Mouse (Mus musculus) spleen, adult 12 weeks (tissue): ENCODE data around the gene Gnb3.
A peak's percentile ranks its signal among the peaks of the same experiment; 100 is the strongest.

Experiments
- DNase-seq: peaks from one replicate; pipeline ENCODE4 v3.0.0; 2022; ENCODE audit warnings: low spot score

Gnb3 gene

DNA sequence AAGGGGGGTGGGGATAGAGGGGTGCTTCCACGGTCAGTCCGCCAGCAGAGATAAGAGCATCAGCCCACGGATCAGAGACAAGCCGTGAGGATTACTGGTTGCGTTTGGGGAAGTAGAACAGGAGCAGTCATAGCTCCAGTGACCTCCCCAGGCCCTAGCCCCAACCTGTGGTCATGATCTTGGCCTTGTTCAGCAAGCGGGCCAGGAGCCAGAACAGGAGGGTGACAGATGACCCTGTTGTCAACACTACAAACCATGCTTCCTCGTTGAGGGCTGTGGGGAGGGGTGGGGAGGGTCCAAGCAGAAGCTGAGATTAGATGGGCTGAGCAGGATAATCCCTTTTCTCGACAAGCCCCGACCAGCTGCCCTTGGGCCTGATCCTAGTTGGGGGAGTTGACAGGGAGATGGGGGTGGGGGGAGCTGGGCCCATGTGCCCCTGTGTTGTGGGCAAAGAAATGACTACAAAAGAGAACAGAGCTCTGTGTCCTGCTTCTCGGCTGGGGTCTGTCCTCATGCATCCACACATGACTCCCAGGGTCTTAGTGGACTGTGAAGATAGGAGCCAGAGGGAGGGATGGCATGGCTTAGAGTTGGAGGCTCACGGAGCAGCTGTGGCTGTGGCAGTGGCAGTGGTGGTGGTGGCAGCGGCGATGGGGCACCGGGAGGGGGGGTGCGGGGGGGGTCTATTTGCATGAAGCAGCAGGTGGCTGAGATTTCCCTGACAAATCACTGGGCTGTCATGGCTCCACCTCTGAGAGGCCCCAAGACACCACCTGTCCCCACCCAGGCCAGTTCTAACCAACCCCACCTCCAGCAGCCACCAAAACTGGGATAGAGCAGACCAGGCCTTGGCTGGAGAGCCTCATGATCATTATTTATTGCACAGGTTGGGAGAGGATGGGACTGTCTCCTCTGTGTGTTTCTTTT lies at the start of gene Gnb3:
Gnb3 (minus strand) TSS at position 35 of the 927 bp plus-strand sequence.
- DNase-seq = no peak

- no peak for DNase-seq
Measured at GRCm38 (mm10) chr6:124888555-124889125, 48.6 kb upstream of the Gnb3 start.

- no peak for DNase-seq
Measured at GRCm38 (mm10) chr6:124887986-124888385, 47.9 kb upstream of the Gnb3 start, which contains the start of gene Cd4. Gene Cd4, minus strand, starts transcription at chr6:124888221.

- no peak for DNase-seq
Measured at GRCm38 (mm10) chr6:124885956-124886381, 45.9 kb upstream of the Gnb3 start.

- no peak for DNase-seq
Measured at GRCm38 (mm10) chr6:124884714-124885500, 44.8 kb upstream of the Gnb3 start.

GRCm38 (mm10) chr6:124883351-124883750 lies 43.3 kb upstream of the Gnb3 start:
- DNase-seq = no peak

GRCm38 (mm10) chr6:124881821-124882220 lies 41.7 kb upstream of the Gnb3 start:
- DNase-seq = no peak

GRCm38 (mm10) chr6:124879390-124879789 lies 39.3 kb upstream of the Gnb3 start:
- no peak for DNase-seq

DNA sequence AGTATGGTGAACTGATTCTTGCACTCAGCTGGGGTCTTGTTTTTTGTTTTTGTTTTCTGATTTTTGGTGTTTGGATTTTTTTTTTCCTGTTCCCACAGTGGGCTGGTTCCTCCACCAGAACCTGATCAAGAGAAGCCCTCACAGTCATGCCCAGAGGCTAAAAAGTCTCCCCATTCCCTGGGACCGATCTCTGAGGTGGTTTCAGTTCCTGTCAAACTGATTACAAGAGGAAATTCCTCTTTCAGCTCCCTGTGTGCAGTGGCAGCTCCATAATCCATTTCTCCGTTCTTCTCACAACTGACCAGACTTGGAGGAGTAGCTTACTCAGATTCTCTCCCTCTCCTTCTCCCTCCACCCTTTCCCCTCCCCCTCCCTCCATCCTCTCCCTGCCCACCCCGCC lies 34.3 kb upstream of the Gnb3 start:
- no peak for DNase-seq

GRCm38 (mm10) chr6:124866560-124866959 lies 26.5 kb upstream of the Gnb3 start:
- no peak for DNase-seq

DNA sequence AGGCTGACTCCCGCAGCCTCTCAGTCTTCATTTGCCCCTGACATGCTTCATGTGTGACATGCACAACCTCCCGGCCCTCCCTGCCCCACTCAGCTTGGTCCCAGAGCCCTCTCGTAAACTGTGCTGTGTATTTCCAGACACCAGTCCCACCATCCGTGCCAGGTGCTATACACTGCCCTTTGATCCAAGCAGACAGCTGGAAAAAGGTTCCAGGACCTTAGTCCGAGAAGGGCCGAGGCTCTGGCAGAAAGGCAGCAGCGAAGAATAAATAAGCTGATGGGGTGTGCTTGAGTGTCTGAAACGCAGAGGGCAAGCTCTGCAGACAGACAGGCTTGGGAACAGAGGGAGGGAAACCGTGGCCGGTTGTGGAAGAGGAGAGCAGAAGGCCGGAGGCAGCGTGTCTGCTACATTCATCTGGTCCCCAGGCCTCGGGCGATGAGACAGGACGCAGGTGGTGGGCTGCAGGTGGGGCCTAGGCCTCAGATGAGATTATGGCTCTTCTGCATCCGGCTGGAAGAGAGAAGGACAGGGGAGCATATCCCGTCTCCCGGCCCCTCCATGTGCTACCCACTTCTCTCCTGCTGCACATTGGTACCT lies 25.8 kb upstream of the Gnb3 start:
- DNase-seq = no peak

- no peak for DNase-seq
Measured at GRCm38 (mm10) chr6:124863658-124864298, 23.7 kb upstream of the Gnb3 start, which contains the start of gene Gpr162. Gene Gpr162, minus strand, starts transcription at chr6:124863983.

- DNase-seq = no peak
Measured at GRCm38 (mm10) chr6:124863125-124863657, 23.1 kb upstream of the Gnb3 start.

DNA sequence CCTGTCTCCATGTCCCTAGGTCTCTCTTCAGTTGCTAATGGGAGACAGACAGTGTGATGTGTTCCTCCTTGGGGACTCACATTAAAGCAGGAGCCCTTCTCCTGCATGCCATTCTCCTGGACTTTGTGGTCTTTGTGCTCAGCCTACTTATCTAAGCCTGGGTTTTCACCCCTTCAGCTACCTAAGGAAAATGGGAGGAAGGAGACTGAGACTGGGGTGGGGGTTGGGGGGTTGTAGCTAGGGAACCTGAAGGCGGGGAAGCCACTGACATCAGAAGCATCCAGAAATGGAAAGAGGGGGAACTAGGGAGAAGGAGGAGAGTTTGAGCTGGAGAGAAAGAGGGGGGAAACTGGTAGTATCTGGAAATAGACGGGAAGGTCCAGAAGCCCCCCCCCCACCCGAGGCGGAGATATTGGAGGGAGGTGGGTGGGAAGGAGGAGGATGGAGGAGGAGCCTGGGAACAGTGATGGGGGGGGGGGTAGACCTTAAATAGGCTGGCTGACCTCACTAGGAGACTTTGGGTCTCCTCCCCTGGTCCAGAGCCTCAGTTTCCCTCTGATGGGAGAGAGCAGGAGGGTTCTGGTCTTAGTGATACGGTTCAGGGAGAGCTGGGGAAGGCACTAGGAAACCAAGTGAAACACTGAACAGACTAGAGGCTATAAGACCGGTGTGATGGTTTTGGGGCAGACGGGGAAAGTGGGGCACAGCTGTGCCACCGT lies 22.5 kb upstream of the Gnb3 start:
- DNase-seq = no peak

- no peak for DNase-seq
Measured at GRCm38 (mm10) chr6:124861802-124862201, 21.7 kb upstream of the Gnb3 start.

DNA sequence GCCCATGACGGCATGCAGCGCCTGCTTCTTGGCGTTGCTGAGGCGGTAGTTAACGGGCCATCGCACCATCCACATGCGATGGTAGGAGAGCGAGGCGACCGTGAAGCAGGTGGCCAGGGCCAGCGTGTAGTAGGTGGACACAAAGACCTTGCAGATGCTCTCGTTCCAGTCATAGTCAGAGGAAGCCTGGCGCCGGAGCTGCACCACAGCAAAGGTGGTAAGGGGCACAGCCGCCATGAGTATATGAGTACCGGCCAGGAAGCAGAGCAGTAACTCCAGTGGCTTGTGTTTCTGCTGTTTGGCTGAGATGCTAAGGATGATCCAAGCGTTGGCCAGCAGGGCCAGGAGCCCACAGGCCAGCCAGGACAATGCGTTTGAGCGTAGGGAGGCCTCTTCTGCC lies 21.2 kb upstream of the Gnb3 start:
- DNase-seq = no peak

DNA sequence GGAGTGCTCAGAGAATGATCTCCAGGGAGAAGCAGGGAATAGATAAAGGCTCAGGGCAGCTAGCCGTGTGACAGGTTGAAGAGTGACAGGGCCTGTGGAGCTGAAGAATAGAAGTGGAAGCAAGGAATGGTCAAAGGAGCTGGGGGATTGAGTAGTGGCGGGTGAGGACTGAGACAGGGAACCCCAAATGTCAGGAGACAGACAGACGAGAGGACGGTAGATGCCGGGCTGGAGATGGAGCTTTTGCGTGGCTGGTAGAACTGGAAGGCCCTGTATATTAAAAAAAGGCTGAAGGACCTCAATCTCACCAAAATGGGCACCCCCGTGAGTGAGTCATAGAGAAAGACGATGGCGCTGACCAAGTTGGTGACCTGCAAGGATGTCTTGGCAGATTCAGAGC lies 20.4 kb upstream of the Gnb3 start:
- no peak for DNase-seq

GRCm38 (mm10) chr6:124859725-124860124 lies 19.6 kb upstream of the Gnb3 start:
- DNase-seq = peak; percentile 63

DNA sequence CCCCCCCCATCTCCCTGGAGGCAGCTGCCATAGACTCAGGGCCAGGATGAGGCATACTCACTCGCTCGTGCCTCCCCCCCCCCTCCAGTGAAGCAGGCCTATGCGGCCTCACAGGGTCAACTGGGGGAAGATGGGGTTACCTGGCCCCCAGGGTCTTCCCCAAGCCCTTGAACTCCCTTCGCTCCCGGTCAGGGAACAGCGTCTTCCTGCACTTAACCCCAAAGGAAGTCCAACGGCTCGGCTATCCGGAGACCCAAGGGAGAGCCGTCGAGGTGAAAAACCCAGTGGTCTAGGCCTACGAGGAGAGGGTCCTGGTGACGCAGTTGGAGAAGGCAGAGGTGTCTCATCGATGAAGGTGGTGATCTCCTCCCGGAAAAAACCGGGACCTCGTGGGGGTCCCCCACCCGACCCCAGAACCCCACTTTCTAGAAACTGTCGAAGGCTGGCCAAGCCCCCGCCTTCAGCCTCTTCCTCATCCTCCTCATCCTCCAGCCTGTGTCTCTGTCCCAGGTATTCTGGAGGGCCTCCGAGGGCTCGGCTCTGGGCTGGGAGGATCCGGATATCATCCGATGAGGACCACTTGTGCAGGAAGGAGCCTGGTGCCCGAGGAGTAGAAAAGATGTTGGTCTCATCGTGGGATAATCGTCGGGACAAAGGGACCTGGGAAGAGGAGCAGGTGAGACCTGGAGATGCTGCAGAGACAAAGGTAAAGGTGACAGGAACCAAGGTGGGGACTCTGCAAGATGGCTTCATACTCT lies 18.7 kb upstream of the Gnb3 start:
- DNase-seq = no peak
